Mouse (Mus musculus): ENCODE data around the gene Bcl3. TPM values are rescaled to one million over a fixed set of nuclear protein-coding genes. Genes with fewer than 3 reads are reported as not detected.

Bcl3 gene
- polyA plus RNA-seq, 1 experiment from 2014 or later = 15.5 TPM

- no peak overlapping the region for H3K4me3 ChIP-seq (ENCODE audit: low read length)
- no peak overlapping the region for H3K9ac ChIP-seq (ENCODE audit: low read depth, low read length)
- H3K4me2 ChIP-seq (ENCODE audit: low read depth, low read length) = no peak overlapping the region
- 55% methylated on average over 21 of the region's 21 CpGs for WGBS
- peak overlapping the region; percentile 75 for H3K27ac ChIP-seq (ENCODE audit: low read length)
- H3K36me3 ChIP-seq (ENCODE audit: control insufficient read depth, insufficient read depth, low read length) = no peaks in the 10 kb centered on the region
- H3K9me3 ChIP-seq (ENCODE audit: control insufficient read depth, low read length) = no peaks in the 10 kb centered on the region
- no peaks in the 10 kb centered on the region; the same call in 1 of the 2 replicates for H3K27me3 ChIP-seq (replicated peaks; ENCODE audit: control insufficient read depth, insufficient read depth, low read length)
- ATAC-seq = peak; percentile 86
- H3K4me1 ChIP-seq (ENCODE audit: control insufficient read depth, insufficient read depth, low read length) = peaks cover 8% of the 10 kb centered on the region; the same call in 1 of the 2 replicates
Measured at GRCm38 (mm10) chr7:19841686-19842413, 19.3 kb upstream of the Bcl3 start.

GRCm38 (mm10) chr7:19840936-19841335, 18.4 kb upstream of the Bcl3 start:
- Histone ChIP-seq H3K27ac (ENCODE audit: low read length) (peak overlapping the region; percentile 75), H3K27me3 (replicated peaks; ENCODE audit: control insufficient read depth, insufficient read depth, low read length) (no peaks in the 10 kb centered on the region), H3K4me1 (ENCODE audit: control insufficient read depth, insufficient read depth, low read length) (peaks cover 8% of the 10 kb centered on the region; the same call in 1 of the 2 replicates), H3K9me3 (ENCODE audit: control insufficient read depth, low read length) (no peaks in the 10 kb centered on the region), H3K4me2 (ENCODE audit: low read depth, low read length) (no peak overlapping the region), H3K4me3 (ENCODE audit: low read length) (no peak overlapping the region), H3K9ac (ENCODE audit: low read depth, low read length) (peak overlapping the region; percentile 12; the same call in 1 of the 2 replicates), H3K36me3 (ENCODE audit: control insufficient read depth, insufficient read depth, low read length) (no peaks in the 10 kb centered on the region)
- ATAC-seq = no peak
- 88% methylated on average over 3 of the region's 3 CpGs for WGBS

GRCm38 (mm10) chr7:19840371-19840770, 17.8 kb upstream of the Bcl3 start:
- no peaks in the 10 kb centered on the region for H3K36me3 ChIP-seq (ENCODE audit: control insufficient read depth, insufficient read depth, low read length)
- no peak overlapping the region for H3K4me3 ChIP-seq (ENCODE audit: low read length)
- ATAC-seq = no peak
- H3K4me2 ChIP-seq (ENCODE audit: low read depth, low read length) = no peak overlapping the region
- no peaks in the 10 kb centered on the region for H3K9me3 ChIP-seq (ENCODE audit: control insufficient read depth, low read length)
- H3K4me1 ChIP-seq (ENCODE audit: control insufficient read depth, insufficient read depth, low read length) = peaks cover 8% of the 10 kb centered on the region; the same call in 1 of the 2 replicates
- 70% methylated on average over 4 of the region's 4 CpGs for WGBS
- H3K9ac ChIP-seq (ENCODE audit: low read depth, low read length) = peak overlapping the region; percentile 12; the same call in 1 of the 2 replicates
- no peaks in the 10 kb centered on the region for H3K27me3 ChIP-seq (replicated peaks; ENCODE audit: control insufficient read depth, insufficient read depth, low read length)
- peak overlapping the region; percentile 75 for H3K27ac ChIP-seq (ENCODE audit: low read length)

- no peaks in the 10 kb centered on the region for H3K9me3 ChIP-seq (ENCODE audit: control insufficient read depth, low read length)
- H3K4me1 ChIP-seq (ENCODE audit: control insufficient read depth, insufficient read depth, low read length) = 0 out of 2 replicates have a peak, but pooled peaks cover under 1% of the 10 kb centered on the region
- no peaks in the 10 kb centered on the region for H3K36me3 ChIP-seq (ENCODE audit: control insufficient read depth, insufficient read depth, low read length)
- no peaks in the 10 kb centered on the region for H3K27me3 ChIP-seq (replicated peaks; ENCODE audit: control insufficient read depth, insufficient read depth, low read length)
- H3K4me3 ChIP-seq (ENCODE audit: low read length) = no peak overlapping the region
- ATAC-seq = peak; percentile 68
- H3K27ac ChIP-seq (ENCODE audit: low read length) = 0 out of 2 replicates have a peak overlapping the region, but pooled peaks have one; percentile 21
- WGBS = 52% methylated on average over 3 of the region's 3 CpGs
- H3K4me2 ChIP-seq (ENCODE audit: low read depth, low read length) = no peak overlapping the region
- H3K9ac ChIP-seq (ENCODE audit: low read depth, low read length) = no peak overlapping the region
Measured at GRCm38 (mm10) chr7:19836843-19837242, 14.3 kb upstream of the Bcl3 start.

- no peak overlapping the region for H3K4me3 ChIP-seq (ENCODE audit: low read length)
- WGBS = 69% methylated on average over 3 of the region's 3 CpGs
- no peaks in the 10 kb centered on the region for H3K36me3 ChIP-seq (ENCODE audit: control insufficient read depth, insufficient read depth, low read length)
- H3K27ac ChIP-seq (ENCODE audit: low read length) = no peak overlapping the region
- H3K4me2 ChIP-seq (ENCODE audit: low read depth, low read length) = no peak overlapping the region
- no peak overlapping the region for H3K9ac ChIP-seq (ENCODE audit: low read depth, low read length)
- H3K27me3 ChIP-seq (replicated peaks; ENCODE audit: control insufficient read depth, insufficient read depth, low read length) = no peaks in the 10 kb centered on the region
- H3K4me1 ChIP-seq (ENCODE audit: control insufficient read depth, insufficient read depth, low read length) = peaks cover 21% of the 10 kb centered on the region
- H3K9me3 ChIP-seq (ENCODE audit: control insufficient read depth, low read length) = peaks cover 3% of the 10 kb centered on the region; the same call in 1 of the 2 replicates
- no peak for ATAC-seq
Measured at GRCm38 (mm10) chr7:19834055-19834454, 11.5 kb upstream of the Bcl3 start.

- no peak overlapping the region for H3K4me2 ChIP-seq (ENCODE audit: low read depth, low read length)
- no peak overlapping the region; the same call in 1 of the 2 replicates for H3K27ac ChIP-seq (ENCODE audit: low read length)
- peaks cover 24% of the 10 kb centered on the region for H3K4me1 ChIP-seq (ENCODE audit: control insufficient read depth, insufficient read depth, low read length)
- no peak overlapping the region for H3K9ac ChIP-seq (ENCODE audit: low read depth, low read length)
- H3K9me3 ChIP-seq (ENCODE audit: control insufficient read depth, low read length) = peaks cover 3% of the 10 kb centered on the region; the same call in 1 of the 2 replicates
- no peaks in the 10 kb centered on the region for H3K27me3 ChIP-seq (replicated peaks; ENCODE audit: control insufficient read depth, insufficient read depth, low read length)
- H3K36me3 ChIP-seq (ENCODE audit: control insufficient read depth, insufficient read depth, low read length) = no peaks in the 10 kb centered on the region
- no peak overlapping the region for H3K4me3 ChIP-seq (ENCODE audit: low read length)
- 36% methylated on average over 9 of the region's 9 CpGs for WGBS
- ATAC-seq = peak; percentile 31
Measured at GRCm38 (mm10) chr7:19831837-19832236, 9.3 kb upstream of the Bcl3 start.

GRCm38 (mm10) chr7:19830682-19831156, 8.1 kb upstream of the Bcl3 start:
- Histone ChIP-seq H3K9ac (ENCODE audit: low read depth, low read length) (peak overlapping the region; percentile 44), H3K4me3 (ENCODE audit: low read length) (no peak overlapping the region), H3K27ac (ENCODE audit: low read length) (peak overlapping the region; percentile 53), H3K4me2 (ENCODE audit: low read depth, low read length) (peak overlapping the region; percentile 32; the same call in 1 of the 2 replicates), H3K4me1 (ENCODE audit: control insufficient read depth, insufficient read depth, low read length) (peaks cover 30% of the 10 kb centered on the region), H3K9me3 (ENCODE audit: control insufficient read depth, low read length) (peaks cover 3% of the 10 kb centered on the region; the same call in 1 of the 2 replicates), H3K36me3 (ENCODE audit: control insufficient read depth, insufficient read depth, low read length) (no peaks in the 10 kb centered on the region), H3K27me3 (replicated peaks; ENCODE audit: control insufficient read depth, insufficient read depth, low read length) (no peaks in the 10 kb centered on the region)
- 27% methylated on average over 13 of the region's 13 CpGs for WGBS
- ATAC-seq = peak; percentile 90

- H3K36me3 ChIP-seq (ENCODE audit: control insufficient read depth, insufficient read depth, low read length) = no peaks in the 10 kb centered on the region
- WGBS = 83% methylated on average over 3 of the region's 3 CpGs
- H3K4me1 ChIP-seq (ENCODE audit: control insufficient read depth, insufficient read depth, low read length) = peaks cover 35% of the 10 kb centered on the region
- no peaks in the 10 kb centered on the region for H3K27me3 ChIP-seq (replicated peaks; ENCODE audit: control insufficient read depth, insufficient read depth, low read length)
- H3K4me3 ChIP-seq (ENCODE audit: low read length) = no peak overlapping the region
- H3K27ac ChIP-seq (ENCODE audit: low read length) = no peak overlapping the region
- H3K9ac ChIP-seq (ENCODE audit: low read depth, low read length) = no peak overlapping the region
- no peak for ATAC-seq
- H3K4me2 ChIP-seq (ENCODE audit: low read depth, low read length) = no peak overlapping the region
- H3K9me3 ChIP-seq (ENCODE audit: control insufficient read depth, low read length) = peaks cover 3% of the 10 kb centered on the region; the same call in 1 of the 2 replicates
Measured at GRCm38 (mm10) chr7:19829694-19830093, 7.1 kb upstream of the Bcl3 start.

GRCm38 (mm10) chr7:19826756-19827155, 4.2 kb upstream of the Bcl3 start:
- Histone ChIP-seq H3K36me3 (ENCODE audit: control insufficient read depth, insufficient read depth, low read length) (no peaks in the 10 kb centered on the region), H3K27ac (ENCODE audit: low read length) (peak overlapping the region; percentile 15; the same call in 1 of the 2 replicates), H3K9me3 (ENCODE audit: control insufficient read depth, low read length) (peaks cover 3% of the 10 kb centered on the region; the same call in 1 of the 2 replicates), H3K27me3 (replicated peaks; ENCODE audit: control insufficient read depth, insufficient read depth, low read length) (0 out of 2 replicates have a peak, but pooled peaks cover 3% of the 10 kb centered on the region), H3K4me1 (ENCODE audit: control insufficient read depth, insufficient read depth, low read length) (peaks cover 55% of the 10 kb centered on the region), H3K4me2 (ENCODE audit: low read depth, low read length) (no peak overlapping the region), H3K4me3 (ENCODE audit: low read length) (no peak overlapping the region), H3K9ac (ENCODE audit: low read depth, low read length) (peak overlapping the region; percentile 33; the same call in 1 of the 2 replicates)
- no peak for ATAC-seq
- 35% methylated on average over 6 of the region's 6 CpGs for WGBS

Measured in intestine, embryonic 16.5 days (tissue).